Mouse (Mus musculus) hindlimb bud, embryonic 11.5 days (tissue): Measurements from ENCODE around the gene Vipr1.
A peak's percentile ranks its signal among the peaks of the same experiment; 100 is the strongest.

Experiments
- DNase-seq: peaks from one replicate; pipeline ENCODE4 v3.0.0-alpha.2; 2012; ENCODE audit warnings: low read depth, low spot score; ENCODE audit errors: extremely low spot score

Vipr1 gene

GRCm38 (mm10) chr9:121633306-121633705, 9.2 kb upstream of the Vipr1 start:
- DNase-seq, result no peak

DNA sequence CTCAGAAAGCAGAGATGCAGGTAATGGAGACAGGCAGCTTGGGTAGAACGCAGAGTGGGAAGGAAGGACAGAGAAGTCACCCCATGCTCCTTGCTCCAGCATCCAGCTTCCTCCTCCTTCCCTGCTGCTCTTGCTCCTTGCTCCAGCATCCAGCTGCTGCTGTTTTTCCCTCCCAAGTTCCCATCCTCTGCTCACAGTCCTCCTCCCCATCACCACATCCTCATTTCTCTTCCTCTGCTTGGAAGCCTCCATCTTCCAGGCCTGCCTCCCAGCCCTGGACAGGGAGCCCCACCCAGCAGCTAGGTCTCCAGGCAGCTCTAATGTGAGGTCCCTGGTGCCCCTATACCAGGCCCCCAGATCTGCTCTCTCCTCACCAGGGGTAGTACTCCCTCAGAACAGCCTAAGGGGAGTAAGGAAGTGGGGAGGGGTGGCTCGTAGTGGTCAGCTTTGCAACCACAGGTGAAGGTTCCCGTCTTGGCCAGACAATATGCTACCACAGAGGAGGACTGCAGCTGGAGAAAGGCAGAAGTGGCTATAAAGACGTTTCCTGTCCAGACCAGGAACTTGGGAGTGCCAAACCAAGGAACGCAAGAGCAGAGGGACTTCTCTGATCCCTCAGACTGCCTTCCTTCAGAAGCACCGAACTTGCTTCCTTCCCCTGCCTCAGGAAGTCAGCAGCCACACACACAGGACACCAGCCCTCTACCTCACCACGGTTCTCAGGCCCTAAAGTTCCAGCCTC, 6.5 kb upstream of the Vipr1 start:
- DNase-seq, result no peak

DNA sequence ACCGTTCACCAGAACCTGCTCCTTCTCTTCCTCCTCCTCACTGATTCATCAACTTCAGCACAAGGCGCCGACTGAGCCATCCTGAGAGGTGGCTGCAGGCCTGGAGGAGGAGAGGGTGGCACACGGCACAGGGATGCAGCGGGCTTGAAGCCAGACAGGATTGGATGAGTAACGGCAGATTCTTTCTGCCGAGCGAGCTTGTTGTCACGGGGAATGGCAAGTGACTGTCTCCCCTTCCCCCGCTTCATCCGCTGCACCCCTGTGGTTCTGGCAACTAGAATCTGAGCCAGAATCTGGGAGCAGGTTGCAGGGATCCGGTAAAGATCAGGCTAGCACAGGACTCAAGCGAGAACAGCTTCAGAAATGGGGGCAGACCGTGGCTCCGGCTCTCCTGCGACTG, 2.7 kb upstream of the Vipr1 start:
- DNase-seq, result no peak

DNA sequence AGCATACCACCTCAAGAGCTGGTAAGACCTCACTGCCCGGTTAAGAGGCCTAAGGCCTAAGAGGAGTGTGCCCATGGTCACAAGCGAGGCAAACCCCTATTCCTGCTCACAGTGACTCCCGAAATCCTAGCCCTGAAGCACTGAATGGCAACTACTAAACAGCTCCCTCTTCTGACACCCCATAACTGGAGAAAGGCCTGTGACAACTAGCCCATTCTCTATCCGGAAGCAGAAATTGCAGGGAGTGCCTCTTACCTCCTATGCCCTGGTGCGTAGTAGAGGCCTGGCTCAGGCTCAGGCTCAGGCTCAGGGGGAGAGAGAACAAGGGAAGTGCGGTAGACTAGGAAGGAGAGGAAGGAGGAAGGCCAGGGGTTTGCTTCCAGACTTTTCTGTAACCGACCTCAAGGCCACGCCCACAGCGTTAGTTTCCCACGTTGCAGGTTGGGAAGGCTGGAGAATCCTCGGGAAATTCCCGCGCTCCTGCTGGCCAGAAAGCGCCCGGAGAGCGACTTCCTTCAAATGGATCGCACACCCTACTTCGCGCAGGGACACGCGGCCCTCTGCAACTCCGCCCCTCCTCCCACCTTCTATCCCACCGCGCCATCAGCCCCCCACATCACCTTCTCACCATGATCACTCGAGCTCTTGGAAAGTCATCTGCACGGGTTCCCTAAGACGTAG, 1.1 kb upstream of the Vipr1 start:
- no peak for DNase-seq

GRCm38 (mm10) chr9:121642001-121642400, 515 bp upstream of the Vipr1 start, which contains the start of gene Lyzl4:
Gene Lyzl4, minus strand, starts transcription at chr9:121642096.
- DNase-seq, result no peak

DNA sequence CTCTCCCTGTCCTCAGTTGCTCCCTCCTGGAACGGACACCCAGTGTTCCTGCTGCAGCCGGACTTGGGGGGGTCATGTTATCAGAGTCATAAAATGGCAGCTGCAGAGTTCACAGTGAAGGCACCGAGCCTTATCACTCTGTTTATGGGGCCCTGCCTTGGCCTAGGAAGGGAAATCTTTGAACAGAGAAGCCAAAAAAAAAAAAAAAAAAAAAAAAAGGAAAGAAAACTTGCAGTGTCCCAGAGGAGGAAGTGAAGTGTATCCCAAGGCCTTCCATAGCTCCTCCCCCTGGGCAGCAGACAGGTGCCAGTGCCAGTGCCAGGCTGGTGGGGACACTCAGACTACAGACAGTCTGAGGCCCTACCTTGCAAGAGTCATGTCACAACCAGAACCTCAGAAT, 2.3 kb downstream of the Vipr1 start:
- DNase-seq, result no peak

GRCm38 (mm10) chr9:121647026-121647425, 4.5 kb downstream of the Vipr1 start:
- DNase-seq, result no peak

DNA sequence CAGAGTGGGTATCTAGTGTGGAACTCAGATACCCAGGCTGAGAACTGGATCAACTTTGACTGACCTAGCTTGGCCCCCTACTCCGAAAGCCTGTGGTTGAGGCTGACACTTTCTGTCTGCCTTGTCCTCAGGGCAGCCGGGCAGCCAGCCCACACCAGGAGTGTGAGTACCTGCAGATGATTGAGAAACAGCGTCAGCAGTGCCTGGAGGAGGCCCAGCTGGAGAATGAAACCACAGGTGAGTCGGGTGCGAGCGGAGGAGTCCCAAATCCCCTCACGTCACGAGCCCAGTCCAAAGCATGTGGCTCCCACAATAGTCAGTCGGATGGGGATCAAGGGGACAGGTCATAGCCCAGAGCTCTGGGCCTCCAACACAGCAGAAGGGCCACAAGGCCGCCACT, 11.2 kb downstream of the Vipr1 start:
- DNase-seq, result no peak

GRCm38 (mm10) chr9:121656322-121656721, 13.8 kb downstream of the Vipr1 start:
- DNase-seq, result no peak

- no peak for DNase-seq
Measured at GRCm38 (mm10) chr9:121657143-121657542, 14.6 kb downstream of the Vipr1 start.

DNA sequence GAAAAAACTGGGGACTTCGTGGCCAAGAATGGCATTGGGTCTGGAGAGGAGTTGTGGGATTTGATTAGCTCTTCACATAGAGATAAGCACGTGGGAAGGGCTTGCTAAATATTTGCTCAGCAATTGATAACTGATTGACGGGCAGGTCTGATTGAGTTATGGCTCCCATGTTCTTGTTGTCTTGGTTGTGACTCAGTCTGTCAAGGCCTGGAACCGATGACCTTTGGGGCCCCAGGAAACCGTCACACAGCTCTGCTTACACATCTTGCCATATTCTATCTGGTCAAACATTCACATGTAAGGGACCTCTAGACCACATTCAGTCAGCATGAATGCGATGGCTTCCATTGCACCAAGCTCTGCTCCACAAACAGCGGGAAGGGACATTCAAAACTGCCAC, 15.7 kb downstream of the Vipr1 start:
- no peak for DNase-seq

DNA sequence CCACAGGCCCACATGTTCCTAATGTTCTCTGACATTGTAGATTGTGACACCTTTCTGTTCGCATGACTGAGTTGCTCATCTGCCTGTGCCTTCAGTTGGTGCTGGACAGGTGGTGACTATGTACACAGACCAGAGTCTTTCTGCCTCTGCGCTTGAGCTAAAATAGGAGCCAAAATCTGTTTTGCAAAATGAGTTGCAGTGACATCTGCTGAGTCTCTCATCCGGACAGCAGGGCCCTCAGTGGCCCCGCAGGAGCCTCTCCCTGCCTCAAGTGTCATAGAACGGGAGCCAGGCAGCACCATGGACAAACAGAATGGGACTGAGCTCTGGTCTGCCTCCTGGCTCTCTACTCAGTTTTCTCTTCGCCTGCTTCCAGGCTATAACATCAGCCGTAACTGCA, 17.3 kb downstream of the Vipr1 start:
- no peak for DNase-seq

DNA sequence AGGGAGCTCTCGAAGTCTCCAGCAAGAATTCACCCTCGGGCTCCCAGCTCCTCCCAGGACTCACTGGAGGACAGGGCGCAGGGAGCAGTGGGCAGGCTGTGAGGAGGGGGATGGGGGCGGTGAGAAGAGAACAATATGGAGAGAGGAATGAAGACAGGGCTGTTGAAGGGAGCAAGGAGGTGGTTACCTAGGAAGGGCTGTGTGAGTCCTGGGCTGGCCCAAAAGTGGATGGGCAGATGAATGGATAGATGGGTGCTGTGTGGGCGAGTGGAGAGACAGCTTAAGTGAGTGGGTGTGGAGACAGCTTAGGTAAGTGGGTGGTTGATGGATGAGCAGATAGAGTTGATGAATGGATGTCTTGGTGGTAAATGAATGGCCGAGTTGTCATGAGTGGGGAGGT, 21.0 kb downstream of the Vipr1 start:
- no peak for DNase-seq

DNA sequence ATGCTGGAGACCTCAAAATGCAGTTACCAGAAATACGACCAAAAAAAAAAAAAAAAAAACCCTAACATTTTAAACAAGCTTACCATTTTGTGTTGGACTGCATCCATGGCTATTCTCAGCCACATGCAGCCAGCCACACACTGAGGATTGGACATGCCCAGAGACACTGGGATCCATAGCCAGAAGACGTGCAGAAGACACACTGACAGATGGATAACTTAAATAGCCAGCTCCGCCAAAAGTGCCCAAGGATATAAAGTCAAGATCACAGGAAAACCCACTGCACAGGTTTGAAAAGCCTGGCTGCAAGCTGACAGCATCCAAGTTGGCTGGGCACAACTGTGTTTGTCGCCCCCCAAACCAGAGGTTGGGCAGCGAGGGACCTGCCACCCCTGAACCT, 21.6 kb downstream of the Vipr1 start:
- no peak for DNase-seq

GRCm38 (mm10) chr9:121666957-121667630, 24.6 kb downstream of the Vipr1 start:
- DNase-seq, result no peak

DNA sequence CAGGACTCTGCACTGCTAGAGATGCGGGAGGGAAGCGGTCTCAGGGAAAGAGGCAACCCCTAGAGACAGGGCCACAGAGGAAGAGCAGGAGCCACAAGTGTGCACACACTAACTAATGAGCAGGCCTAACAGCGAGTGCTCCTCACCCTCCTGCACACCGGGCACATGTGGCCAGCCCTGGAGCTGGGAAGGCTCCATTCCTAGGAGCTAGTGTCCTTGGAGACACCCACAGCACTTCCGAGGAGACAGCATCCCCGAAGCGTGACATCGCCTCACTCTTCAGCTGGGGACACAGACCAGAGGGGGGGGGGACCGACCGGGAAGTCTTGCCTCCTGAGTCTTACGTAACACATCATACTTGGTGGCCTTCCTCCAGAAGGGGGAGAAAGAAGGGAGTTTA, 25.3 kb downstream of the Vipr1 start:
- no peak for DNase-seq

GRCm38 (mm10) chr9:121669348-121669791, 26.9 kb downstream of the Vipr1 start:
- no peak for DNase-seq

DNA sequence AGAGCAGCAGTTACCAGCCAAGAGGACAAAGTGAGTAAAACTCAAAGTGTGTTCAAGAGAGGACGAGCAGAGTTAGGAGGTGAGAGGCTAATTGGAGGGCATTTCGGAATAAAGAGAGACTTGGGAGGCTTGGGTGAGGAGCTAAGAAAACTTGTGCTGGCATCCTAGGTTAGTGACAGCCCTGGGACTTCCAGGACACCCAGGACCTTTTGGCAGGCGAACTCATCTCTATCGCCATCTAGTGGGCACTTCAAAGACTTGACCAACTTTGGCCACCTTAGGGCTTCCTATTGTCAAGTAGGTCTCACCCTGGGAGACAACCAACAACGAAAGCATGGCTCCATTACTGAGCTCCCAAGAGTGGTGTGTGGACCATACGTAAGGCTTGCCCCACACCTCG, 28.8 kb downstream of the Vipr1 start:
- peak; percentile 33 for DNase-seq

- DNase-seq, result no peak
Measured at GRCm38 (mm10) chr9:121672311-121672710, 29.8 kb downstream of the Vipr1 start.

- DNase-seq, result no peak
Measured at GRCm38 (mm10) chr9:121673716-121674115, 31.2 kb downstream of the Vipr1 start.

DNA sequence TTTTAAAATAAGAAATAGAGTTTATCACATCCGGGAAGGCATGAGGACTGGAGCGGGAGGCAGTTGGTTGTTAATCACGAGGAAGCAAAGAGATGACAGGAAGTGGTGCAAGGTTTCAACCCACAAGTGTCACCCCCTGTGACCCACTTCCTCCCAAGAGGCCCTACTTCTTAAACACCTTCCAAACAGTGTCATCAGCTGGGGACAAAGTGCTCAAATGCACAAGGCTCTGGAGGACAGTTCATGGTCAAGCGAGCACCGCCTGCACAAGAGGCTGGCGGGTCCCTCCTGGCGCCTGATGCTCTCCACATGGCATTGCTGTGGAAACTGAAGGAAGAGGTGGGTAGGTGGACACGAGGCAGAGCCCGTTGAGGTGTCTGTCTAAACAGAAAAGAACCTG, 32.5 kb downstream of the Vipr1 start:
- DNase-seq, result no peak

- DNase-seq, result no peak
Measured at GRCm38 (mm10) chr9:121675556-121675955, 33.0 kb downstream of the Vipr1 start.
